Mouse (Mus musculus) midbrain, embryonic 16.5 days (tissue): ENCODE measurements at regions not wholly inside any gene's neighbourhood (a gene's known extent, or its start where the extent isn't known, plus 50 kb on each side); places are given as distances from the start of the nearest gene placed in this dataset.

Experiments used
- ATAC-seq: fragments of 200-750 bp; cut with Nextera tagmentation; 2 replicates; pipeline ENCODE4 v1.8.0; 2017; ENCODE audit warnings: moderate TSS enrichment
- H3K27ac ChIP-seq: fragments of 300-500 bp; sonication (generic); 2 replicates; pipeline ENCODE4 v1.5.1; 2014; ENCODE audit warnings: mild to moderate bottlenecking, low read length, mixed read lengths
- H3K27me3 ChIP-seq: fragments of 300-500 bp; sonication (generic); 2 replicates; pipeline ENCODE4 v1.6.1; 2014; ENCODE audit warnings: low read depth, low read length, mixed read lengths; ENCODE audit not compliant: control insufficient read depth, insufficient read depth
- H3K36me3 ChIP-seq: fragments of 300-500 bp; sonication (generic); 2 replicates; pipeline ENCODE4 v1.6.1; 2014; ENCODE audit warnings: mild to moderate bottlenecking, low read length, moderate library complexity, mixed read lengths; ENCODE audit not compliant: control insufficient read depth, insufficient read depth
- H3K4me1 ChIP-seq: fragments of 300-500 bp; sonication (generic); 2 replicates; pipeline ENCODE4 v1.6.1; 2014; ENCODE audit warnings: mild to moderate bottlenecking, low read length, mixed read lengths; ENCODE audit not compliant: control insufficient read depth, insufficient read depth
- H3K4me2 ChIP-seq: fragments of 300-500 bp; sonication (generic); 2 replicates; pipeline ENCODE4 v1.6.1; 2014; ENCODE audit warnings: mild to moderate bottlenecking, low read length, mixed read lengths
- H3K4me3 ChIP-seq: fragments of 300-500 bp; sonication (generic); 2 replicates; pipeline ENCODE4 v1.5.1; 2014; ENCODE audit warnings: low read depth, mild to moderate bottlenecking, low read length, moderate library complexity, mixed read lengths
- H3K9ac ChIP-seq: fragments of 300-500 bp; sonication (generic); 2 replicates; pipeline ENCODE4 v1.6.1; 2014; ENCODE audit warnings: low read depth, low read length, mixed read lengths
- H3K9me3 ChIP-seq: fragments of 300-500 bp; sonication (generic); replicated peaks from 2 replicates; pipeline ENCODE4 v1.6.1; 2014; ENCODE audit warnings: mild to moderate bottlenecking, low read length, mixed read lengths; ENCODE audit not compliant: control insufficient read depth, poor library complexity, severe bottlenecking
- WGBS: fragments of 180-500 bp; shearing (Covaris S2); extraction: QIAGEN DNeasy Blood & Tissue Kit; methylation state at CpG from one replicate; pipeline ENCODE4 v1.1.7; 2014; 5-methylcytosine and 5-hydroxymethylcytosine counted together

DNA sequence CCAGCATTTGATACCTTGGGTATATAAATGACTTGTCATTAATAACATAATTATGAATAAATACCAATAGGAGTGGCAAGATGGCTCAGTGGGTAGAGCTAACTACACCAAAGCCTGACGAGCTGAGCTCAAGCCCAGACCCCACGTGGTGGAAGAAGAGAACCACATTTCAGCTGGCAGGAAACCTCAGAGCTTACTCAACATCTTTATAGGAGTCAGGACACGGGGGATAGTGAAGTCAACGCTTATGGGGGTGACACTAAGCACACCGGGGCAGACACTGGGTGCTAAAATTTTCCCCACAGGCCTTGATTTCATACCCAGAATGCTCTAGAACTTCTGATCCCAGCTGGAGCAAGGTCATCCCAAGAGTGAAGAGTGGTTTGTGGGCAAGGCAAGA is 259.3 kb downstream of the Setd4 start:
- Histone ChIP-seq H3K36me3 (no peaks in the 10 kb centered on the region), H3K9me3 (no peaks in the 10 kb centered on the region), H3K9ac (no peak overlapping the region), H3K4me3 (no peak overlapping the region), H3K27me3 (no peaks in the 10 kb centered on the region), H3K4me1 (no peaks in the 10 kb centered on the region), H3K4me2 (no peak overlapping the region), H3K27ac (no peak overlapping the region)
- ATAC-seq = no peak
- 87% methylated on average over 5 of the region's 5 CpGs for WGBS

DNA sequence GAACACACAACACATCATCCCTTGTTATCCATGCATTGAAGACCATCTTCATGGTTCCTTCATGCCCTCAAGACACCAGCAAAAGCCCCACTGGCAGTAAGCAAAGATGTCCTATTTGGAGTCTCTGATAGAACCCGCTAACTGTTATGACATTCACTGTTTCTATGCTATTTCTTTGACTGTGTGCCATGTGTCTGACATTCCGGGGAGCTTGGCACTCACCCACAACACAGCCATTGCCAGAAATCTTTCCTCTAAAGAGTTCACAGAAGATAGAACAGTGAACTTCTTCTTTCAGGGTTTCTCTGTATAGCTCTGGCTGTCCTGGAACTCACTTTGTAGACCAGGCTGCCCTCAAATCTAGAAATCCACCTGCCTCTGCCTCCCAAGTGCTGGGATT is 261.2 kb downstream of the Setd4 start:
- H3K9me3 ChIP-seq = no peaks in the 10 kb centered on the region
- H3K4me2 ChIP-seq = no peak overlapping the region
- H3K27ac ChIP-seq = no peak overlapping the region
- no peaks in the 10 kb centered on the region for H3K4me1 ChIP-seq
- 91% methylated on average over 2 of the region's 2 CpGs for WGBS
- ATAC-seq = no peak
- H3K9ac ChIP-seq = no peak overlapping the region
- no peaks in the 10 kb centered on the region for H3K36me3 ChIP-seq
- H3K4me3 ChIP-seq = no peak overlapping the region
- H3K27me3 ChIP-seq = no peaks in the 10 kb centered on the region

DNA sequence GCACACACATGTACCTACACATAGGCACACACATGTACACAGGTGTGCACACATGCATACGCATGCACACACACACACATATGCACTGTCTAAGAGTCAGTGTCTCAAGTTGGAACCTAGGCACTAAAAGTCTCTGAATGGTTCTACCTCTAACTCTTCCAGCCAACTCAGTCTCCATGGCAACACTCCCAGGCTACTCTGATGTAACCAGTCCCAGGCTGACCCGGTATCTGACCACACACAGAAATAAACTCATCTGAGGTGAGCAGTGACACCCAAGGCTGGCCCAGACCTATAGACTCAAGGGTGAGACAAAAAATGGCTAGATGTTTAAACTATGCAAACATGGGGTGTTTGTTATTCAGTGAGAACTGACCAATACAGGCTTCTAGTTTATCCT is 262.1 kb downstream of the Setd4 start:
- no peak overlapping the region for H3K4me3 ChIP-seq
- no peaks in the 10 kb centered on the region for H3K9me3 ChIP-seq
- ATAC-seq = no peak
- no peak overlapping the region for H3K9ac ChIP-seq
- WGBS = 81% methylated on average over 2 of the region's 2 CpGs
- no peak overlapping the region for H3K27ac ChIP-seq
- H3K36me3 ChIP-seq = no peaks in the 10 kb centered on the region
- H3K4me2 ChIP-seq = no peak overlapping the region
- no peaks in the 10 kb centered on the region for H3K4me1 ChIP-seq
- no peaks in the 10 kb centered on the region for H3K27me3 ChIP-seq

DNA sequence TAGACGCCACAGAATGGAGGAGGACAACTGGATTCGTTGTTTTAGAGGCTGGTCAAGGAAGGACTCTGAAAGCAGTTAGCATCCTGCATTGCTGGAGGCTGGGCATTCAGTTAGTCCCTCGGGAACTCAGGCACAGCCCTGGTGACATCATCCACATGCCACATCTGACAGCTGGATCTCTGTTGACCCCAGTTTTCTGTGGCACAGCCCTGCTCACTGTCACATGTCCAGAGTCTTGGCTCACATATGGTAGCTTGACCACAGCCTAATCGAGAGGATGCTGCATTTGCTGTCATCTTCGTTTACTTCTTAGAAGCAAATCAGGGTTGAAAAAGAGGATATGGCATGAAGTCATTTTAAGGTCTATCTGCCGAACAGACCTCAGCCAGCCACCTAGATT is 265.1 kb downstream of the Setd4 start:
- ATAC-seq = no peak
- H3K9ac ChIP-seq = no peak overlapping the region
- WGBS = 84% methylated on average over 6 of the region's 6 CpGs
- no peaks in the 10 kb centered on the region for H3K36me3 ChIP-seq
- H3K27ac ChIP-seq = no peak overlapping the region
- no peak overlapping the region for H3K4me3 ChIP-seq
- H3K4me2 ChIP-seq = no peak overlapping the region
- H3K27me3 ChIP-seq = no peaks in the 10 kb centered on the region
- H3K4me1 ChIP-seq = no peaks in the 10 kb centered on the region
- H3K9me3 ChIP-seq = no peaks in the 10 kb centered on the region

DNA sequence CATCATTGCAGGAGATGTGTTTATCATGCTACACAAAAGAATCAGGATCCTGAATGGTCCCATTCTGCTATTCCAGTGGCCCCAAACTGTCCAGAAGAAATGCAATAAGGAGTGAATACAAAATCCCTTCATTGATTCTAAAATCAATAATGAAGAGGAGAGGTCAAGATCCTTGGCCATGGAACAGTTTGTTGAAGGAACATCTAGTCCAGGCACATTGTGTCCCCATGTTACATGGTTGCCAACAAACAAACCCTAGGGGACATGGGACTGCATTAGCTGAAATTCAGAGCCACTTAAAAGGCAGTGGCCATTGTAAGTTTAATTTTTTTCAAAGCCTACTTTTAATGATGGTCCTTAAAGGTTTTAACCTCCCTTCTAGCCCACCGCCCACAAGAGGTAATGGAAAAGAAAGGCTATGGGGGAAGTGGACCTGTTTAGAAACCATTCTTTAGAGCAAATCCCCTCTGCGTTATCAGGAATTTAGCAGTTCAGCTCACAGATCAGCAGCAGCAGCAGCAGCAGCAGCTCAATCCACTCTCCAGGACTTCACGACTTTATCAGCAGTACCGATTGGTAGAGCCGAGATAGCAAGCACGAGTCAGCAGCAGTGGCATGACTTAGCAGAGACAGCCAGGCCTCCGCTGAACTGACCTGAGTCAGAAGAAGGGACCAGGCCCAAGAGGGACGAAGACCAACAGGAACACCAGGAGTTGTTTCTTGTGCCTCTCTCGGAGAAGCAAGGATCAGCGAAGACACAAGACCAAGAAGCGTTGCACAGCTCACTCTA is 268.3 kb downstream of the Setd4 start:
- WGBS = 86% methylated on average over 11 of the region's 11 CpGs
- Histone ChIP-seq H3K9me3 (no peaks in the 10 kb centered on the region), H3K36me3 (no peaks in the 10 kb centered on the region), H3K9ac (no peak overlapping the region), H3K27me3 (no peaks in the 10 kb centered on the region), H3K4me1 (peaks cover 7% of the 10 kb centered on the region; the same call in 1 of the 2 replicates), H3K27ac (no peak overlapping the region), H3K4me2 (no peak overlapping the region), H3K4me3 (no peak overlapping the region)
- no peak for ATAC-seq

DNA sequence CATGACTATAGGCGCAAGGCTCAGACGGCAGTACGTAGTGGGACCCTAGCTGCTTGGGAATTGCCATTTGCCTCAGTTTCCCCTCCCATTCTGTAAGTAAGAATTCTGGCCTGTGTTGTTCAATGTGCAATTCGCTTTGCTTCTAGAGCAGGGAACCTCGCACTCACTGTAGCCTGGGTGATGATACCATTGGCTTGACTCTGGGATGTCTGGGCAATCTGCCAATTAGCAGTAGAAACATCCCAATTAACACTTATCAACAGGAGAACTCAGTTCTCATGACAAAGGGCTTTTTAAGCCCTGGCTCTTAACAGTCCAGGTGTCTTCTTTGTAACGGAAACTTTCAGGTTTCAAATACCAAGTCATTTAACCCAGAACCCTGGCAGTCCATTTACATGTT is 270.2 kb downstream of the Setd4 start:
- H3K4me1 ChIP-seq = peaks cover 7% of the 10 kb centered on the region; the same call in 1 of the 2 replicates
- H3K4me3 ChIP-seq = no peak overlapping the region
- H3K9ac ChIP-seq = no peak overlapping the region
- no peak overlapping the region for H3K4me2 ChIP-seq
- H3K27ac ChIP-seq = no peak overlapping the region
- H3K27me3 ChIP-seq = no peaks in the 10 kb centered on the region
- no peak for ATAC-seq
- no peaks in the 10 kb centered on the region for H3K9me3 ChIP-seq
- WGBS = 68% methylated on average over 6 of the region's 6 CpGs
- H3K36me3 ChIP-seq = no peaks in the 10 kb centered on the region

DNA sequence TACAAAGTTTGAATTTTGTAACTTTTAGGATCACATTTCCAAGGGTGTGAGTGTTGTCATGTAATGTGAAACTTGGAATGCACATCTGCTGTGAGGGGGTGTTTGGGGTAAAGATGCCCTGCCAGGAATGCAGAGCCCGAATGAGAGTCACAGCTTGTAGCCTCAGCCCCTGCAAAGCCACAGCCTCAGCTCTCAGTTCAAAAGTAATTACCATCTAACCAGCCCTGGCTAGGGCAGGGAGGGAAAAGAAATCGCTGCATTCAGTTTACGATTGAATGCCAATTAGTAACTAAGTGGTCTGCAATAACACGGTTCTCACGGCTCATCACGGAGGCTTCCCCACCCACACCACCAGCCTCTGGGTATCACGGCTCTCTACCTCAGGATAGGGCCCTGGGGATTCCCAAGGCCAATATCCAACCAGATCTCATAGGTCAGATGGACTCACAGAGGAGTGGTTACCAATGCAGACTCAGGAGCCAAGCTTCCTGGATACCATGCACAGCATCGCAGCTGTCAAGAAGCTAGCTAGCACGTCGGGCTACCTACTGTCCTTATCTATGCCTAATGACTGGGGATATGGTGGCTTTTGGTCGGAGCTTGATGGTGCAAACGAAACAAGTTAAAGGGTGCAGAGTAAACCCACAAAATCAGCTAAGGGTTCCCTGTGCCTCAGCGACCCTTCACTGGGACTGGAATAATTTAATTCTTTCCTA is 275.0 kb downstream of the Setd4 start:
- Histone ChIP-seq H3K4me2 (no peak overlapping the region), H3K9ac (no peak overlapping the region), H3K27me3 (no peaks in the 10 kb centered on the region), H3K9me3 (no peaks in the 10 kb centered on the region), H3K4me1 (peaks cover 7% of the 10 kb centered on the region; the same call in 1 of the 2 replicates), H3K36me3 (no peaks in the 10 kb centered on the region), H3K27ac (no peak overlapping the region), H3K4me3 (no peak overlapping the region)
- ATAC-seq = no peak
- 30% methylated on average over 13 of the region's 13 CpGs for WGBS

DNA sequence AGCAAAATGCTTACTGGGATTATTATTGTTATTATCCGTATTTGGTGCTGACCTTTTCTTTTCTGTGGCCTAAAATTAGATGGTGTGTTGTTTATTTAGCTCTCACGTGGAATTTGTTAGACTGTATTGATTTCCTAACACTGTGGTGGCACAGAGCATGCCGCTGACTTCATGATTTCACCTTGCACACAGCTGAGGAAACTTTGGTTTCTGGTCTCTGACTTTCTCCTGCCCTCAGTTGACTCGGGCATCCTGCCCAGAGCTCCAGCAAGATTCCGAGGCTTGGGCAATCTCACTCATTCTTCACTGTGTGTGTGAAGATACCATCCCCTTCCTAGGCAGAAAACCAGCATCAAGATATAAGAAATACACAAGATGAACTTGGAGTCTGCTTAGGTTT is 279.0 kb downstream of the Setd4 start:
- Histone ChIP-seq H3K27ac (no peak overlapping the region), H3K27me3 (no peaks in the 10 kb centered on the region), H3K9me3 (no peaks in the 10 kb centered on the region), H3K9ac (no peak overlapping the region), H3K36me3 (no peaks in the 10 kb centered on the region), H3K4me1 (no peaks in the 10 kb centered on the region), H3K4me2 (no peak overlapping the region), H3K4me3 (no peak overlapping the region)
- 90% methylated on average over 5 of the region's 5 CpGs for WGBS
- no peak for ATAC-seq

DNA sequence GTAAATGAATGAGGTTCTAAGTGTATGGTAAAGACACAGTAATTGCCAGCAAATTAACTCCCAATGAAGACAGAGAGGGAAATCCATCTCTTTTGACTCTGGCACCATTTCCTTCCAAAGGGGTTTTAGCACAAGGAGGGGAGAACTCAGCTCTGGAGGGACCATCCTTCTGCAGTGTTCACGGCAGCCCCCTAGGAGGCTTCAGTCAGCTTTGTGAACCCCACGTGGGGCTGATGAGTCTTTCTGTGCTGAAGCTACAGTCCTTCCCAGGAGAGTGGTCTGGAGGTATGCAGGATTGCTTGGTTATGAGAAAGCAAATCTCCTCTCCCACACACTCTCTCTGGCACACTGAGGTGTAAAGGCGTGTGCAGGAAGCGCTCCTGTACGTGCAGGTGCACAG is 280.7 kb downstream of the Setd4 start:
- 71% methylated on average over 5 of the region's 5 CpGs for WGBS
- no peak overlapping the region for H3K4me2 ChIP-seq

More for the DNA sequence above, 280.7 kb downstream of the Setd4 start:
- no peaks in the 10 kb centered on the region for H3K36me3 ChIP-seq
- no peak overlapping the region for H3K4me3 ChIP-seq
- ATAC-seq = no peak
- H3K9me3 ChIP-seq = no peaks in the 10 kb centered on the region
- no peak overlapping the region for H3K27ac ChIP-seq
- no peaks in the 10 kb centered on the region for H3K4me1 ChIP-seq
- no peaks in the 10 kb centered on the region for H3K27me3 ChIP-seq
- H3K9ac ChIP-seq = no peak overlapping the region
